In genomic region chr1:52658160-52658559, GRCm38 (mm10) we compare ENCODE assay signal across 19 mouse cellular contexts.
"Had no signal": no experiment of that assay in that cellular context is flagged by ENCODE, and none has a peak within 500 bp of the region (broad histone marks: within the 10 kb centered on the region; RNA-seq: fewer than 3 reads in every experiment).

No protein-coding gene starts in this region.

- H3K36me3 ChIP-seq: midbrain, embryonic 10.5 days had no signal

- H3K4me3 ChIP-seq: midbrain, embryonic 10.5 days; midbrain, embryonic 12.5 days; midbrain, embryonic 15.5 days; myocyte; neural tube, embryonic 13.5 days; neural tube, embryonic 15.5 days had no signal

- H3K27ac ChIP-seq: liver, embryonic 14.5 days; midbrain, embryonic 10.5 days; midbrain, embryonic 12.5 days; midbrain, embryonic 15.5 days; neural tube, embryonic 13.5 days; neural tube, embryonic 15.5 days had no signal

- H3K9me3 ChIP-seq: midbrain, embryonic 10.5 days; midbrain, embryonic 12.5 days; midbrain, embryonic 15.5 days; neural tube, embryonic 13.5 days; neural tube, embryonic 15.5 days had no signal

- ATAC-seq: midbrain, embryonic 15.5 days had no signal

- H3K27me3 ChIP-seq: midbrain, embryonic 12.5 days; midbrain, embryonic 15.5 days; neural tube, embryonic 13.5 days; neural tube, embryonic 15.5 days had no signal

- DNase-seq: lung, adult 18-20 months; lung, embryonic 14.5 days; lung, postnatal 10 days; lung, postnatal 4 days; retina, postnatal 1 day; right cerebral cortex, adult 18-20 months; right cerebral cortex, postnatal 25 days; right cerebral cortex, postnatal 4 days; spleen, adult 18-20 months; thymus, adult 18-20 months; thymus, postnatal 25 days; thymus, postnatal 4 days had no signal

- H3K4me2 ChIP-seq: lung, embryonic 14.5 days; midbrain, embryonic 12.5 days; midbrain, embryonic 15.5 days; neural tube, embryonic 13.5 days; neural tube, embryonic 15.5 days had no signal

- H3K9ac ChIP-seq: liver, embryonic 14.5 days; lung, embryonic 14.5 days; midbrain, embryonic 12.5 days; midbrain, embryonic 15.5 days; neural tube, embryonic 13.5 days; neural tube, embryonic 15.5 days had no signal

- H3K4me1 ChIP-seq: midbrain, embryonic 10.5 days; midbrain, embryonic 12.5 days; midbrain, embryonic 15.5 days; neural tube, embryonic 13.5 days; neural tube, embryonic 15.5 days had no signal
